Mouse (Mus musculus) embryonic fibroblast, embryonic 13.5 days (primary cell): ENCODE measurements at regions not wholly inside any gene's neighbourhood (a gene's known extent, or its start where the extent isn't known, plus 50 kb on each side); places are given as distances from the start of the nearest gene placed in this dataset.

Experiments
- CTCF ChIP-seq: IDR thresholded peaks from 2 replicates; pipeline ENCODE4 v1.5.1; 2011; ENCODE audit warnings: mild to moderate bottlenecking, control low read depth, low read length, moderate library complexity, borderline replicate concordance; ENCODE audit not compliant: insufficient read depth
- POLR2A ChIP-seq: IDR thresholded peaks from 2 replicates; pipeline ENCODE4 v1.6.1; 2011; ENCODE audit warnings: low read depth, mild to moderate bottlenecking, control low read depth, low read length, moderate library complexity

DNA sequence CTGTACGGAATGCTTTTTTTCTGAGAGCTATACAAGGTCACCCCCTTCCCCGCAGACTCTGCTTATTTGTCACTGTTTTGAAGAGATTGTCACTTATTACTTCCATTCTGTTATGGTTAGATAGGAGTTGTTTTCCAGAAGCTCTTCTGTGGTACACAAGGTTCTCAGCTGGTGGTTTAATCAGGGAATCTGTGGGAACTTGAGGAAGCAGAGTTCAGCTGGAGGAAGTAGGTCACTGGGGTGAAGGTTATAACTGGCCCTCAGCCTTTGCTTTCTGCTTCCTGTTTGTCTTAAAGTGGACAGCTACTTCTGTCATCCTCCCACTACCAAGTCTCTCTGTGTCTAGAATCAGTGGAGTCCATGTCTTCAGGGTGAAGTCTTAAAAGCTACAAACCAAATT lies 143.4 kb upstream of the Gm10131 start:
- no peak for TF ChIP-seq CTCF
- no peak for TF ChIP-seq POLR2A
